19 mouse cellular contexts compared by ENCODE assay signal in genomic region chr13:99938606-99939319, GRCm38 (mm10). TPM values are rescaled to one million over a fixed set of nuclear protein-coding genes. Genes with fewer than 3 reads are reported as not detected.
DNase-seq lines count a peak whose midpoint lies in the region; ATAC-seq lines count a peak whose summit lies in the region.
"Had no signal": no experiment of that assay in that cellular context is flagged by ENCODE, and none has a peak within 500 bp of the region (broad histone marks: within the 10 kb centered on the region; RNA-seq: fewer than 3 reads in every experiment).

No protein-coding gene starts in this region.

- peak; percentile 46 to 66 for DNase-seq in cerebellum, postnatal 10 days
- DNase-seq in cerebellum, adult 8-10 months = no peak
- DNase-seq in urinary bladder, adult 2 months (ENCODE audit: low spot score) = no peak
- DNase-seq in kidney, adult 18-20 months = no peak
- DNase-seq: cerebellum, adult 2 months; heart, postnatal 36 days; kidney, adult 2 months; kidney, postnatal 36 days; thymus, postnatal 14 days had no signal

- H3K4me3 ChIP-seq in midbrain, embryonic 13.5 days (replicated peaks) = no peak overlapping the region
- no peak overlapping the region for H3K4me3 ChIP-seq in midbrain, embryonic 15.5 days
- peak overlapping the region; percentile 85 for H3K4me3 ChIP-seq in megakaryocyte, embryonic 14.5 days (replicated peaks)
- H3K4me3 ChIP-seq: embryonic facial prominence, embryonic 10.5 days; erythroblast, embryonic 14.5 days; heart, embryonic 12.5 days; lung, embryonic 15.5 days had no signal

- H3K36me3 ChIP-seq in midbrain, embryonic 13.5 days = 0 out of 2 replicates have a peak, but pooled peaks cover under 1% of the 10 kb centered on the region
- no peaks in the 10 kb centered on the region for H3K36me3 ChIP-seq in midbrain, embryonic 15.5 days (replicated peaks)
- peaks cover 5% of the 10 kb centered on the region for H3K36me3 ChIP-seq in megakaryocyte, embryonic 14.5 days (replicated peaks; ENCODE audit: low read length)
- H3K36me3 ChIP-seq: heart, embryonic 12.5 days; lung, embryonic 15.5 days had no signal

- peaks cover 36% of the 10 kb centered on the region for H3K4me1 ChIP-seq in midbrain, embryonic 13.5 days (replicated peaks)
- H3K4me1 ChIP-seq in midbrain, embryonic 15.5 days = peaks cover 23% of the 10 kb centered on the region
- peaks cover 51% of the 10 kb centered on the region for H3K4me1 ChIP-seq in megakaryocyte, embryonic 14.5 days
- H3K4me1 ChIP-seq: heart, embryonic 12.5 days; lung, embryonic 15.5 days had no signal

- H3K9ac ChIP-seq in midbrain, embryonic 13.5 days (replicated peaks) = no peak overlapping the region
- no peak overlapping the region for H3K9ac ChIP-seq in midbrain, embryonic 15.5 days
- H3K9ac ChIP-seq: heart, embryonic 12.5 days; lung, embryonic 15.5 days had no signal

- peak overlapping the region; percentile 75 for H3K27ac ChIP-seq in midbrain, embryonic 13.5 days
- H3K27ac ChIP-seq in midbrain, embryonic 15.5 days = no peak overlapping the region
- H3K27ac ChIP-seq: embryonic facial prominence, embryonic 10.5 days; lung, embryonic 15.5 days had no signal

- H3K4me2 ChIP-seq in midbrain, embryonic 13.5 days (replicated peaks) = no peak overlapping the region
- H3K4me2 ChIP-seq in midbrain, embryonic 15.5 days = no peak overlapping the region
- H3K4me2 ChIP-seq: heart, embryonic 12.5 days; liver, embryonic 11.5 days; lung, embryonic 15.5 days had no signal

- WGBS in midbrain, embryonic 13.5 days = 66% methylated on average over 10 of the region's 10 CpGs
- 69% methylated on average over 10 of the region's 10 CpGs for WGBS in midbrain, embryonic 15.5 days

- H3K9me3 ChIP-seq in midbrain, embryonic 13.5 days = no peaks in the 10 kb centered on the region
- no peaks in the 10 kb centered on the region for H3K9me3 ChIP-seq in midbrain, embryonic 15.5 days
- peaks cover 3% of the 10 kb centered on the region; the same call in 1 of the 2 replicates for H3K9me3 ChIP-seq in megakaryocyte, embryonic 14.5 days
- H3K9me3 ChIP-seq: embryonic facial prominence, embryonic 10.5 days; lung, embryonic 15.5 days had no signal

- ATAC-seq in midbrain, embryonic 13.5 days = no peak
- ATAC-seq in midbrain, embryonic 15.5 days (replicated peaks) = no peak
- ATAC-seq in granulocyte monocyte progenitor cell, adult 5-6 weeks (replicated peaks; ENCODE audit: poor library complexity, severe bottlenecking) = peak; percentile 78

- no peaks in the 10 kb centered on the region for H3K27me3 ChIP-seq in midbrain, embryonic 13.5 days
- H3K27me3 ChIP-seq in midbrain, embryonic 15.5 days (replicated peaks) = no peaks in the 10 kb centered on the region
- H3K27me3 ChIP-seq in megakaryocyte, embryonic 14.5 days (replicated peaks) = no peaks in the 10 kb centered on the region
- H3K27me3 ChIP-seq: heart, embryonic 12.5 days; lung, embryonic 15.5 days had no signal

RNA-seq across cellular contexts. Expression of gene Cartpt, which starts 37.9 kb away (rescaled TPM):
- 24.8 and 27.1 TPM in 2 replicates for polyA plus RNA-seq in midbrain, embryonic 13.5 days (2015; fragmentation: Nextera tagmentation; extraction: Ambion mirVana)
- 16.8 and 19.2 TPM in 2 replicates for polyA plus RNA-seq in midbrain, embryonic 15.5 days (2015; fragmentation: Nextera tagmentation; extraction: Ambion mirVana)
- total RNA-seq in granulocyte monocyte progenitor cell, adult 5-6 weeks (2014; fragmentation: Nextera tagmentation) = not detected in 2 replicates
- not detected in 2 replicates for total RNA-seq in granulocyte monocyte progenitor cell, adult 5-6 weeks (2017)
- not detected in 2 replicates for polyA plus RNA-seq in megakaryocyte, embryonic 14.5 days (2012; ENCODE audit: insufficient read depth, low replicate concordance)
- polyA plus RNA-seq in urinary bladder, adult 2 months (2012; rRNA removed) = 1.4 TPM in 2 replicates
- total RNA-seq: gastrocnemius, postnatal 4 days; heart, postnatal 36 days had no signal
- polyA plus RNA-seq: erythroblast, embryonic 14.5 days; heart, embryonic 12.5 days; kidney, adult 2 months had no signal

Comparison
In these comparisons a context has a peak if more than half of its experiments do, and no peak if none do; other contexts are left out.
1. DNase-seq: peak in cerebellum, postnatal 10 days (2 of 2); none in cerebellum, adult 8-10 months (single experiment), urinary bladder, adult 2 months (single experiment) and kidney, adult 18-20 months (single experiment).